Mouse (Mus musculus) C2C12 (cell line): ENCODE measurements around the gene Bdkrb1.

Experiments used
- CTCF ChIP-seq: IDR thresholded peaks from one replicate; pipeline ENCODE4 v1.5.1; 2011; ENCODE audit not compliant: control insufficient read depth, insufficient read depth, insufficient read length
- FOSL1 ChIP-seq: IDR thresholded peaks from one replicate; pipeline ENCODE4 v1.8.0; 2011; ENCODE audit warnings: mild to moderate bottlenecking, low read length; ENCODE audit not compliant: poor library complexity, insufficient read depth, severe bottlenecking
- MAX ChIP-seq: IDR thresholded peaks from one replicate; pipeline ENCODE4 v1.6.1; 2011; ENCODE audit warnings: mild to moderate bottlenecking, control low read depth
- MYOD1 ChIP-seq: IDR thresholded peaks from one replicate; pipeline ENCODE4 v1.6.1; 2011; ENCODE audit warnings: low read depth; ENCODE audit not compliant: control insufficient read depth, insufficient read length
- MYOG ChIP-seq: IDR thresholded peaks from one replicate; pipeline ENCODE4 v1.6.1; 2011; ENCODE audit not compliant: control insufficient read depth, insufficient read length; ENCODE audit errors: extremely low read depth
- USF1 ChIP-seq: IDR thresholded peaks from one replicate; pipeline ENCODE4 v1.6.1; 2011; ENCODE audit warnings: low read depth, mild to moderate bottlenecking, control low read depth, moderate library complexity

- TF ChIP-seq CTCF: no peak
- TF ChIP-seq USF1: no peak
- no peak for TF ChIP-seq MYOG
- TF ChIP-seq MYOD1: no peak
- TF ChIP-seq MAX: no peak
- no peak for TF ChIP-seq FOSL1
Measured at GRCm38 (mm10) chr12:105580490-105580889, 22.4 kb upstream of the Bdkrb1 start.
